Mouse (Mus musculus) ES-Bruce4 (cell line): ENCODE data around the gene Irs2. TPM values are rescaled to one million over a fixed set of nuclear protein-coding genes. Genes with fewer than 3 reads are reported as not detected.

Experiments
- H3K27ac ChIP-seq: 2 replicates; pipeline ENCODE4 v1.5.1; 2012; ENCODE audit warnings: low read length, inconsistent platforms; ENCODE audit not compliant: insufficient read depth
- H3K27me3 ChIP-seq: 2 replicates; pipeline ENCODE4 v1.6.1; 2012; ENCODE audit warnings: mild to moderate bottlenecking, low read length, inconsistent platforms; ENCODE audit not compliant: control insufficient read depth, poor library complexity, insufficient read depth, severe bottlenecking
- H3K36me3 ChIP-seq: 2 replicates; pipeline ENCODE4 v1.6.1; 2012; ENCODE audit warnings: inconsistent platforms, mild to moderate bottlenecking, low read length, moderate library complexity; ENCODE audit not compliant: control insufficient read depth, poor library complexity, insufficient read depth, severe bottlenecking
- H3K4me1 ChIP-seq: one replicate; pipeline ENCODE4 v1.8.1; 2011; ENCODE audit warnings: low read length; ENCODE audit not compliant: control insufficient read depth, insufficient read depth
- H3K4me3 ChIP-seq: 2 replicates; pipeline ENCODE4 v1.5.1; 2011; ENCODE audit warnings: low read depth, mild to moderate bottlenecking, low read length
- H3K9ac ChIP-seq: 2 replicates; pipeline ENCODE4 v1.6.1; 2012; ENCODE audit warnings: low read depth, mild to moderate bottlenecking, inconsistent platforms; ENCODE audit not compliant: poor library complexity, severe bottlenecking
- H3K9me3 ChIP-seq: replicated peaks from 2 replicates; pipeline ENCODE4 v1.6.1; 2012; ENCODE audit warnings: mild to moderate bottlenecking, low read length, inconsistent platforms; ENCODE audit not compliant: control insufficient read depth, poor library complexity, insufficient read depth, severe bottlenecking
- CTCF ChIP-seq: IDR thresholded peaks from one replicate; pipeline ENCODE4 v1.8.1; 2011; ENCODE audit warnings: low read depth, low read length
- EP300 ChIP-seq: IDR thresholded peaks from 2 replicates; pipeline ENCODE4 v1.6.1; 2011; ENCODE audit warnings: low read depth, low read length; ENCODE audit not compliant: insufficient read depth
- POLR2A ChIP-seq: IDR thresholded peaks from one replicate; pipeline ENCODE4 v1.8.1; 2011; ENCODE audit warnings: low read length; ENCODE audit not compliant: insufficient read depth
- polyA plus RNA-seq: library from polyadenylated mRNA; stranded (reverse); fragments of >200 nt; gene quantifications from 2 replicates; pipeline ENCODE4 v1.2.4, GENCODE M21; 2011; ENCODE audit warnings: low read depth; ENCODE audit not compliant: missing spikeins, insufficient read depth, insufficient read length

Irs2 gene
- 72.3 and 77.4 TPM in 2 replicates for polyA plus RNA-seq

GRCm38 (mm10) chr8:11008379-11008775, at the start of gene Irs2:
Gene Irs2, minus strand, starts transcription at chr8:11008458.
- no peak for TF ChIP-seq EP300
- TF ChIP-seq POLR2A: no peak
- TF ChIP-seq CTCF: no peak
- H3K27me3 ChIP-seq: no peaks in the 10 kb centered on the region
- H3K4me1 ChIP-seq: no peaks in the 10 kb centered on the region

GRCm38 (mm10) chr8:11056665-11057064, 48.4 kb upstream of the Irs2 start:
- H3K9ac ChIP-seq: no peak overlapping the region
- H3K36me3 ChIP-seq: no peaks in the 10 kb centered on the region
- H3K27me3 ChIP-seq: no peaks in the 10 kb centered on the region
- H3K9me3 ChIP-seq: no peaks in the 10 kb centered on the region
- TF ChIP-seq POLR2A: no peak
- no peak for TF ChIP-seq CTCF
- TF ChIP-seq EP300: no peak
- no peaks in the 10 kb centered on the region for H3K4me1 ChIP-seq
- no peak overlapping the region for H3K27ac ChIP-seq
- no peak overlapping the region for H3K4me3 ChIP-seq

More at GRCm38 (mm10) chr8:11008379-11008775, at the start of gene Irs2:
- Histone ChIP-seq H3K9me3 (no peaks in the 10 kb centered on the region), H3K9ac (peak within 1 kb of the TSS; percentile 90), H3K4me3 (peak within 1 kb of the TSS; percentile 72), H3K27ac (no peak within 1 kb of the TSS), H3K36me3 (no peaks in the 10 kb centered on the region)

GRCm38 (mm10) chr8:11056175-11056563, 47.9 kb upstream of the Irs2 start:
- H3K9me3 ChIP-seq: no peaks in the 10 kb centered on the region
- no peaks in the 10 kb centered on the region for H3K27me3 ChIP-seq
- no peak overlapping the region for H3K9ac ChIP-seq
- H3K4me1 ChIP-seq: no peaks in the 10 kb centered on the region
- H3K4me3 ChIP-seq: no peak overlapping the region
- TF ChIP-seq POLR2A (no peak), CTCF (no peak), EP300 (no peak)
- H3K27ac ChIP-seq: no peak overlapping the region
- H3K36me3 ChIP-seq: no peaks in the 10 kb centered on the region

- H3K4me1 ChIP-seq: no peaks in the 10 kb centered on the region
- H3K9me3 ChIP-seq: no peaks in the 10 kb centered on the region
- no peak overlapping the region for H3K4me3 ChIP-seq
- no peaks in the 10 kb centered on the region for H3K27me3 ChIP-seq
- no peak overlapping the region for H3K9ac ChIP-seq
- no peak overlapping the region for H3K27ac ChIP-seq
- H3K36me3 ChIP-seq: no peaks in the 10 kb centered on the region
- TF ChIP-seq POLR2A (no peak), EP300 (no peak)
Observed at GRCm38 (mm10) chr8:11055557-11056174, 47.4 kb upstream of the Irs2 start.

GRCm38 (mm10) chr8:11049835-11050234, 41.6 kb upstream of the Irs2 start:
- no peak overlapping the region for H3K9ac ChIP-seq
- no peak overlapping the region for H3K4me3 ChIP-seq
- H3K4me1 ChIP-seq: no peaks in the 10 kb centered on the region
- H3K9me3 ChIP-seq: no peaks in the 10 kb centered on the region
- H3K27me3 ChIP-seq: no peaks in the 10 kb centered on the region
- H3K36me3 ChIP-seq: no peaks in the 10 kb centered on the region
- H3K27ac ChIP-seq: no peak overlapping the region
- no peak for TF ChIP-seq CTCF
- TF ChIP-seq EP300: no peak
- no peak for TF ChIP-seq POLR2A

- Histone ChIP-seq H3K9me3 (no peaks in the 10 kb centered on the region), H3K36me3 (no peaks in the 10 kb centered on the region), H3K9ac (no peak overlapping the region), H3K27ac (no peak overlapping the region), H3K4me1 (no peaks in the 10 kb centered on the region), H3K4me3 (no peak overlapping the region), H3K27me3 (no peaks in the 10 kb centered on the region)
- TF ChIP-seq POLR2A (no peak), EP300 (no peak), CTCF (no peak)
Observed at GRCm38 (mm10) chr8:11047812-11048211, 39.6 kb upstream of the Irs2 start.
